Mouse (Mus musculus): Measurements from ENCODE around the gene Col4a1. TPM values are rescaled to one million over a fixed set of nuclear protein-coding genes. Genes with fewer than 3 reads are reported as not detected.

The Col4a1 gene
- polyA plus RNA-seq, 1 experiment from 2014 or later = 154 TPM

GRCm38 (mm10) chr8:11309226-11309625 is 3.4 kb downstream of the Col4a1 start:
- Histone ChIP-seq H3K4me2 (replicated peaks) (peak overlapping the region; percentile 90; the same call in 1 of the 2 replicates), H3K4me1 (peaks cover 24% of the 10 kb centered on the region), H3K36me3 (no peaks in the 10 kb centered on the region), H3K27me3 (replicated peaks) (peaks cover 45% of the 10 kb centered on the region), H3K9ac (no peak overlapping the region), H3K9me3 (no peaks in the 10 kb centered on the region), H3K27ac (no peak overlapping the region), H3K4me3 (no peak overlapping the region)
- no peak for ATAC-seq (ENCODE audit: low FRiP score, low read depth)
- WGBS = 64% methylated on average over 5 of the region's 5 CpGs

GRCm38 (mm10) chr8:11308570-11308998 is 4.0 kb downstream of the Col4a1 start:
- WGBS = 25% methylated on average over 7 of the region's 7 CpGs
- Histone ChIP-seq H3K9ac (no peak overlapping the region), H3K36me3 (no peaks in the 10 kb centered on the region), H3K4me1 (peaks cover 20% of the 10 kb centered on the region), H3K27ac (no peak overlapping the region), H3K4me3 (no peak overlapping the region), H3K4me2 (replicated peaks) (no peak overlapping the region), H3K27me3 (replicated peaks) (peaks cover 38% of the 10 kb centered on the region), H3K9me3 (no peaks in the 10 kb centered on the region)
- ATAC-seq (ENCODE audit: low FRiP score, low read depth) = no peak

- Histone ChIP-seq H3K4me1 (peaks cover 10% of the 10 kb centered on the region), H3K4me2 (replicated peaks) (no peak overlapping the region), H3K27me3 (replicated peaks) (peaks cover 27% of the 10 kb centered on the region), H3K36me3 (no peaks in the 10 kb centered on the region), H3K4me3 (no peak overlapping the region), H3K9ac (no peak overlapping the region), H3K27ac (no peak overlapping the region), H3K9me3 (no peaks in the 10 kb centered on the region)
- WGBS = 74% methylated on average over 7 of the region's 7 CpGs
- no peak for ATAC-seq (ENCODE audit: low FRiP score, low read depth)
Measured at GRCm38 (mm10) chr8:11307451-11307850, 5.2 kb downstream of the Col4a1 start.

GRCm38 (mm10) chr8:11305539-11305938 is 7.1 kb downstream of the Col4a1 start:
- no peak overlapping the region for H3K9ac ChIP-seq
- H3K4me1 ChIP-seq = no peaks in the 10 kb centered on the region; the same call in 1 of the 2 replicates
- no peak overlapping the region for H3K4me2 ChIP-seq (replicated peaks)
- WGBS = 96% methylated on average over 1 of the region's 1 CpGs
- peaks cover 12% of the 10 kb centered on the region; the same call in 1 of the 2 replicates for H3K27me3 ChIP-seq (replicated peaks)
- no peak overlapping the region for H3K27ac ChIP-seq
- no peak overlapping the region for H3K4me3 ChIP-seq
- no peak for ATAC-seq (ENCODE audit: low FRiP score, low read depth)
- H3K9me3 ChIP-seq = no peaks in the 10 kb centered on the region
- H3K36me3 ChIP-seq = no peaks in the 10 kb centered on the region

GRCm38 (mm10) chr8:11304027-11304601 is 8.5 kb downstream of the Col4a1 start:
- H3K27ac ChIP-seq = no peak overlapping the region
- no peak for ATAC-seq (ENCODE audit: low FRiP score, low read depth)
- 85% methylated on average over 6 of the region's 6 CpGs for WGBS
- no peaks in the 10 kb centered on the region; the same call in 1 of the 2 replicates for H3K4me1 ChIP-seq
- H3K9ac ChIP-seq = no peak overlapping the region
- no peak overlapping the region for H3K4me3 ChIP-seq
- H3K27me3 ChIP-seq (replicated peaks) = 0 out of 2 replicates have a peak, but pooled peaks cover 3% of the 10 kb centered on the region
- H3K4me2 ChIP-seq (replicated peaks) = no peak overlapping the region
- H3K36me3 ChIP-seq = no peaks in the 10 kb centered on the region
- no peaks in the 10 kb centered on the region for H3K9me3 ChIP-seq

- Histone ChIP-seq H3K9ac (no peak overlapping the region), H3K27me3 (replicated peaks) (no peaks in the 10 kb centered on the region), H3K36me3 (no peaks in the 10 kb centered on the region), H3K9me3 (no peaks in the 10 kb centered on the region), H3K4me1 (no peaks in the 10 kb centered on the region), H3K4me2 (replicated peaks) (no peak overlapping the region), H3K27ac (no peak overlapping the region), H3K4me3 (no peak overlapping the region)
- no peak for ATAC-seq (ENCODE audit: low FRiP score, low read depth)
- 82% methylated on average over 8 of the region's 8 CpGs for WGBS
Measured at GRCm38 (mm10) chr8:11300436-11300835, 12.2 kb downstream of the Col4a1 start.

- Histone ChIP-seq H3K9me3 (no peaks in the 10 kb centered on the region), H3K4me2 (replicated peaks) (no peak overlapping the region), H3K4me1 (no peaks in the 10 kb centered on the region), H3K9ac (no peak overlapping the region), H3K27ac (no peak overlapping the region), H3K36me3 (no peaks in the 10 kb centered on the region), H3K27me3 (replicated peaks) (no peaks in the 10 kb centered on the region), H3K4me3 (no peak overlapping the region)
- WGBS = 74% methylated on average over 3 of the region's 3 CpGs
- ATAC-seq (ENCODE audit: low FRiP score, low read depth) = no peak
Measured at GRCm38 (mm10) chr8:11299317-11299602, 13.4 kb downstream of the Col4a1 start.

- Histone ChIP-seq H3K4me1 (no peaks in the 10 kb centered on the region), H3K36me3 (no peaks in the 10 kb centered on the region), H3K4me3 (no peak overlapping the region), H3K27me3 (replicated peaks) (no peaks in the 10 kb centered on the region), H3K9me3 (no peaks in the 10 kb centered on the region), H3K4me2 (replicated peaks) (no peak overlapping the region), H3K9ac (no peak overlapping the region), H3K27ac (no peak overlapping the region)
- WGBS = 68% methylated on average over 12 of the region's 12 CpGs
- no peak for ATAC-seq (ENCODE audit: low FRiP score, low read depth)
Measured at GRCm38 (mm10) chr8:11298531-11299316, 13.9 kb downstream of the Col4a1 start.

GRCm38 (mm10) chr8:11297141-11297838 is 15.3 kb downstream of the Col4a1 start:
- no peak for ATAC-seq (ENCODE audit: low FRiP score, low read depth)
- Histone ChIP-seq H3K4me2 (replicated peaks) (no peak overlapping the region), H3K27me3 (replicated peaks) (no peaks in the 10 kb centered on the region), H3K36me3 (no peaks in the 10 kb centered on the region), H3K4me1 (no peaks in the 10 kb centered on the region), H3K9ac (no peak overlapping the region), H3K4me3 (no peak overlapping the region), H3K9me3 (no peaks in the 10 kb centered on the region), H3K27ac (no peak overlapping the region)
- 84% methylated on average over 8 of the region's 8 CpGs for WGBS

GRCm38 (mm10) chr8:11296282-11296943 is 16.2 kb downstream of the Col4a1 start:
- H3K27me3 ChIP-seq (replicated peaks) = no peaks in the 10 kb centered on the region
- WGBS = 88% methylated on average over 10 of the region's 10 CpGs

GRCm38 (mm10) chr8:11292611-11293010 is 20.0 kb downstream of the Col4a1 start:
- Histone ChIP-seq H3K27ac (no peak overlapping the region), H3K9ac (no peak overlapping the region), H3K4me3 (no peak overlapping the region), H3K4me2 (replicated peaks) (no peak overlapping the region), H3K4me1 (0 out of 2 replicates have a peak, but pooled peaks cover 10% of the 10 kb centered on the region), H3K27me3 (replicated peaks) (no peaks in the 10 kb centered on the region), H3K36me3 (no peaks in the 10 kb centered on the region), H3K9me3 (no peaks in the 10 kb centered on the region)
- WGBS = 41% methylated on average over 3 of the region's 3 CpGs
- ATAC-seq (ENCODE audit: low FRiP score, low read depth) = no peak

More at GRCm38 (mm10) chr8:11296282-11296943, 16.2 kb downstream of the Col4a1 start:
- ATAC-seq (ENCODE audit: low FRiP score, low read depth) = no peak
- no peaks in the 10 kb centered on the region for H3K4me1 ChIP-seq
- H3K9ac ChIP-seq = no peak overlapping the region
- H3K4me3 ChIP-seq = no peak overlapping the region
- H3K9me3 ChIP-seq = no peaks in the 10 kb centered on the region
- no peak overlapping the region for H3K27ac ChIP-seq
- H3K36me3 ChIP-seq = no peaks in the 10 kb centered on the region
- no peak overlapping the region for H3K4me2 ChIP-seq (replicated peaks)

- no peaks in the 10 kb centered on the region for H3K27me3 ChIP-seq (replicated peaks)
- WGBS = 0% methylated on average over 1 of the region's 1 CpGs
- H3K4me1 ChIP-seq = 0 out of 2 replicates have a peak, but pooled peaks cover 10% of the 10 kb centered on the region
- H3K4me3 ChIP-seq = no peak overlapping the region
- no peak overlapping the region for H3K9ac ChIP-seq
- H3K27ac ChIP-seq = no peak overlapping the region
- no peak for ATAC-seq (ENCODE audit: low FRiP score, low read depth)
- no peaks in the 10 kb centered on the region for H3K9me3 ChIP-seq
- no peak overlapping the region for H3K4me2 ChIP-seq (replicated peaks)
- H3K36me3 ChIP-seq = no peaks in the 10 kb centered on the region
Measured at GRCm38 (mm10) chr8:11290533-11290932, 22.1 kb downstream of the Col4a1 start.

Measured in neural tube, embryonic 12.5 days (tissue).